Mouse (Mus musculus): ENCODE data around the gene Sez6l.
"Not testable (repeated sequence)": the region's sequence is repeated elsewhere in the genome, so short reads cannot be mapped to it uniquely, and the experiment has no call there.

Gene Sez6l

DNA sequence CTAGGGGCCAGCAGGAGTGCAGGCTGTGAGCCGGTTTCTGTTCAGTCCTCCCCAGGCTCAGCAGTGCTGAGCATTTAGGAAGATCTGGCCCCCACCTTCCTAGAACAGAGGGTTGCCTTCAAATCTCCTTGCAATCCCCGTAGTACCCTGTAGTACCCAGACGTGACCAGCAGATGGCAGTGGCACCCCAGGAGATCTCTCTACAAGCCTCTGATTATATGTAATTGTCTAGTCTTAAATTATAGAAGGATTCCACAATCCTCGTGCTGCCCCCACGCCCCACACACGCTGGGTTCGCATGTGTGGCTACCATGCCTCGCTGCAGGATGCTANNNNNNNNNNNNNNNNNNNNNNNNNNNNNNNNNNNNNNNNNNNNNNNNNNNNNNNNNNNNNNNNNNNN lies 144.0 kb downstream of the Sez6l start:
- peak; percentile 30 to 53 for DNase-seq (ENCODE audit: low spot score in 2 of 2)

DNA sequence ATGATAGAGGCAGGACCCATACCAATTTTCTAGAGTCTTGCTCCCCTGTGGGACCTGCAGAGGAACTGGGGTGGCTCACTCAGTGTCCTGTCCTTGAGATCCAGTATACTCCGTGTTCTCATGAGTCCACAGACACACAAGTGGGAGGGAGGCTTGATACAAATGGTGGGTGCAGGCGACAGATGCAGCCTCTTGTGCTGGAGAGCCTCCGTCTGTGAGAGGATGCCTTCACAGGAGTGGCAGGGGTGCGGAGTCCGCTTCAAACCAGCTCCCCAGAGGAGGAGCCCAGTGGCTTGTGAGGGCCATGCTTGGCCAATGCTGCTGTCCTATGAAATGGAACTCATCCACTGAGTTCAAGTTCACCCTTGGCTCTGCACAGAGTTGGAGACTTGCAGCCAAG lies 145.0 kb downstream of the Sez6l start:
- no peak for DNase-seq (ENCODE audit: low spot score in 2 of 2)

DNA sequence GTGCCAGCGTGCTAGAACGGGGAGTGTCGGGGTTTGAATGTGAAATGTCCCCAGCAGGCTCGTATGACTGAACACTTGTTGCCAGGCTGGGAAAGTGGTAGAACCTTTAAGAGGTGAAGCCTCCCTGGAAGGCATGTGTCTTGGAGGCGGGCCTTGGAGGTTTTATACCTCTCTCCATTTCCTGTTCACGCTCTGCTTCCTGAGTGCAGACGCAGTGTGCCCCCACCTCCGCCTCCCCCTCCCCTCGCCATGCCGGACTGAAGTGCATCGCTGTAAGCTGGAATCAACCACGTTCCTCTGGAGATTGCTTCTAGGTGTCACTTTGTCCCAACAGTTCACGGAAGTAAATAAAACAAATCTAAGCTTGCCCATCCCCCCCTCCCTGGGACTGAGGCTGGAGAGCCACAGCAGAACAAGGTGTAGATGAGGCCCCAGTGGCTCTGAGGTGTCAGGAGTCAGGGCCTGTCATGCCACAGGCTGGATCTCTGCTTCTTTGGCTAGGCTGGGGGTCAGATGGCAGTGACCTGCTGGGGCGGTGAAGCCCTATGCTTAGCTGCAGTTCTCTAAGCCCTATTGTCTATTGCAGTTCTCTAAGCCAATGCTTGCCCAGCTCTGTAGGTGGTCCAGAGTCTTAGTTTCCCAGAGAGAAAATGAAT lies 145.7 kb downstream of the Sez6l start:
- DNase-seq (ENCODE audit: low spot score in 2 of 2): no peak

DNA sequence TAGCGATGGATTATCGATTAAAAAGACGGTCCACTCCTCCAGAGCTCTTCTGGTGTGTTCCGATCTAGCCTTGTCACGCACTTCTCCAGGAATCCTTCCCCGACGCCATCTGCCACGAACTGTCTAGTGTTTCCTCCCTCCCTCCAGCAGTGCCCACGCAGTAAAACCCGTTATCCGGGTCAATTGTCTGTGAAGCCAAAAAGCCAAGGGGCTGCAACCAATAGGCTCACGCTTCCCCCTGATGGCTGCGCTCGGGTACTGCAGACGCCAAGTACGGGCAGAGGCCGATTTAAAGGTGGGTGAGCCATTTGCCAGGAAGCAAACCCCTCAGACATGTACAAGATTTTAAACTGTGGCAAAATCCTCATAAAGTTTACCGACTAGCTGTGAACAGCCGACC lies 148.0 kb downstream of the Sez6l start:
- DNase-seq (ENCODE audit: low spot score in 2 of 2): peak; percentile 16 to 26

DNA sequence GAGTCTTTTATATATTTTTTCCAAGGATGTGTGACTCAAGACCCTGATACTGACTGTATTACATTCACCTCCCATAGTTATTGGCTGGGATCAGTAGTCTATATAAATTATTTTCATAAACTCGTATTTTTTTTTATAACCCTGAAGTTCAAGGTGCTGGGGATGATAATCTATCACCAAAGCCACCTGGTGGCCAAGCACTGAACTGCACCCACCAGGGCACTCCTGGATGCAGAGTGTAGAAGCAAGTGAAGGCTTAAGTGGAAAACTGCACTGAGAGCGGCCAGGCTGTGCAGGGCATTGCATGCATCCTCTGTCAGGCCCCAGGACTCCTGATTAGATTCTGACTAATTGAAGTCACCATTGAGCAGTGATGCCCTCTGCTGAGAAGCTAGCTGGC lies 149.7 kb downstream of the Sez6l start:
- DNase-seq (ENCODE audit: low spot score in 2 of 2): peak in 1 of 2 experiments; percentile 48

DNA sequence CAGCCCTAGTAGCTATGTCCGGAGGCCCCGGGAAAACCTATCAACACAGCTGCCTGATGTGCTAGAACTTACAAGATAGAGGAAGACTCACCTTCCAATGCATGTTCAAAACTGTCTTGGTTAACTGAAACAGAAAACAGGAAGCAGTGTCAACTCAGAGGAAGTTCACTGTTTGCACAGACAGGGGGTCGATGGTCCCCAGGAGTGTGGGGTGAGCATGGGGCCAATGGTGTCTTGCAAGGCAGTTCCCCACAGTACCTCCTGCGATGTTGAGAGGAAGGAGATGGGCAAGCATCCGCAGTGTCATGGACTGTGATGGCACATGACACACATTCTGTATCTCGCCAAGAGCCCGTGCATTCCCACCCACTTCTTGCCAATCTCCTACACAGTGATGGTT lies 150.3 kb downstream of the Sez6l start:
- DNase-seq (ENCODE audit: low spot score in 2 of 2): no peak

DNA sequence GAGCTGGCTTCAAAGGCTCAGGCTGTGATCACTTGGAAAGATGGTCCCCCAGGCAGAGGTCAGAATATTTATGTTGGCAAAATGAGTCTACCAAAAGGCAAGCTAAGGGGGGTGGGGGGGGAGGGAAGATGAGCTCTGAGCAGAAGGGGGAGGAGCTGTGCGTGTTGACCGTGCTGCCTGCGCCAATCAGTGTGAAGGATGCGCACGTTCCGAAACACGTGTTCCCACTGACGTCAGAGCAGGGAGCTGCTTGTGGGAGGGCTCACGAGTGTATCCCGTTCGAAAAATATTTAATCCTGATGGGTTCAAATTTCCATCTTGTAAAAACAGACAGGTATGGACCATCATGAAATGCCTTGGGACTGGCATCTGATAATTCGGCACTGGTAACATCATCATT lies 157.4 kb downstream of the Sez6l start:
- DNase-seq (ENCODE audit: low spot score in 2 of 2): no peak

DNA sequence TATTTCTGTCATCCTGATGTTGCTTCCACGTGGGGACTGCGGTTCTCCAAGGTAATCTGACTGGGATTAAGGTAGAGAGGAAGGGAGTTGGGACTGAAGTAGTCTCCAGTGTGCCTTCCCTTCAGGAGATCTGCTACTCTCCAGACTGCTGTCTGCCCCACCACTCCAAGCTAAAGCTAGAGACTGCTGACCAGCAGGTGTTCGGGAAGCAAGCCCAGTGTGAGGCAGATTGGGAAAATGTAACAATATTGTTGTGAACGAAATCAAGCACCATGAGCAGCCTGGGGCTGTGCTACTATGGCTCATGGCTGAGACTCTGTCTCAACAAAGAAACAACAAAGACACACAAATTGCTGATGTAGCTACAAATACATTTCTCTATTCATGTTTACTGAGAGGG lies 159.0 kb downstream of the Sez6l start:
- DNase-seq (ENCODE audit: low spot score in 2 of 2): no peak

DNA sequence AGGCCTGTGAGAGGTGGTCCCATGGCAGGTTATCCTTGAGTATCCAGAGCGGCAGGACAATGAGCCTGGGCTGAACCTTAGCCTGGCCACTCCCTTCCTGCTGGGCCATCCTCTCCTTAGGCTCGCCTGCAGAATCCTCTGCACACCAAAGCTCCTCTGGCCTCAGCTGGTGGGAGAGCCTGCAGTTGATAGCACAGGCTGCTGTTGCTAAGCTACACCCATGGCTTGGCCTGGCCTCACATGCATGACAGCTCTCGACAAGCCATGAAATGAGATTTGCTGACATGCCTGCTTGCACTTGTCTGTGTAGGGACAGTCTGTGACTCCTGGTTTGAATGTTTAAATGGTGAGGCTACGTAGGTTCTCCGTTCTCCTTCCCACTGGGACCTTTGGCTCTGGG lies 160.3 kb downstream of the Sez6l start:
- DNase-seq (ENCODE audit: low spot score in 2 of 2): no peak

DNA sequence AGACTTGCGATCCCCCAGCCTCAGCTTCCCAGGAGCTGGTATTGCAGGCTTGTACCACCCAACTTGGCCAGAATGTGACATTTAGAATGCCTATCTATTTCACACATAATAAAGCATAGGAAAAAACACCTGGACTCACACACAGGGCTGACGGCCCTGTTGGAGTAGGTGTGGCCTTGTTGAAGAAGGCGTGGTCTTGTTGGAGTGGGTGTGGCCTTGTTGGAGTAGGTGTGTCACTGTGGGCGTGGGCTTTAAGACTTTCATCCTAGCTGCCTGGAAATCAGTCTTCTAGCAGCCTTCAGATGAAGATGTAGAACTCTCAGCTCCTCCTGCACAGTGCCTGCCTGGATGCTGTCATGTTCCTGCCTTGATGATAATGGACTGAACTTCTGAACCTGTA lies 164.2 kb downstream of the Sez6l start:
- DNase-seq (ENCODE audit: low spot score in 2 of 2): not testable (repeated sequence)

DNA sequence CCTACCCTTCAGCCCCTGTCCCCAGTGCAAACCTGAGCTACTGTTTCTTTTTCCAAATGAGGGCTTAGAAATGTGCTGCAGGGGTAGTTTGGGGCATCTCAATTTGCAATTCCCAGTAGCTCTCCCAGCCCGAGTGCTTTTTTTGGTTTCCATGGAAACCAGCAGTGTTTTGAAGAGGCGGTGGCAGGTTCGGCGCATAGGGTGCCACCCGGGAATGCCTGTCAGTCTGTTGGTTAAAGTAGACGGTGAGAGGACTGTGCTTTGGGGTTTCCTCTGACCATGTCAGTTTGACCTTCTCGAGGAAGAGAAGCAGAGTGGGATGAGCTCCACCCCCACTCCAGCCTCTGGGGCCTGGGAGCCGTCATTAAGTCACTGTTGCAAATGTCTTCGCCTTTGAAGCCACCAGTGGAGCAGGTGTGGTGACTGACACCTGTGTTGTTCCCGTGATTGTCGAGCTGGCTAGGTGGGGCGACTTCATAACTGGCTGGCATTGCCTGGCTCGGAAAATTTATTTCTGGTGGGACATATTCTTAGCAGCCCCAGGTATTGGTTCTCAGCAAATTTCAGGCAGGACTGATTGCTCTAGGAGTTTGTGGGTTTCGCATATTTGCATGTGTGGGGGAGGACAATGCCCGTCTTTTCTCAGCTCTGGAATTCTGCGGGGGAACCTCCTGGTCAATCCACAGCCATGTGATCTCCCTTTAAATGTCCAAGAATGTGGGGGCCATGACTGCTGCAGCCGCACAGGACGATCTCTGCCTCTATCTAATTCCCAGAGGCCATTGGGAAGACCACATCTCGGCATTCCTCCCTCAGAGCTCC lies 165.3 kb downstream of the Sez6l start:
- DNase-seq (ENCODE audit: low spot score in 2 of 2): no peak

DNA sequence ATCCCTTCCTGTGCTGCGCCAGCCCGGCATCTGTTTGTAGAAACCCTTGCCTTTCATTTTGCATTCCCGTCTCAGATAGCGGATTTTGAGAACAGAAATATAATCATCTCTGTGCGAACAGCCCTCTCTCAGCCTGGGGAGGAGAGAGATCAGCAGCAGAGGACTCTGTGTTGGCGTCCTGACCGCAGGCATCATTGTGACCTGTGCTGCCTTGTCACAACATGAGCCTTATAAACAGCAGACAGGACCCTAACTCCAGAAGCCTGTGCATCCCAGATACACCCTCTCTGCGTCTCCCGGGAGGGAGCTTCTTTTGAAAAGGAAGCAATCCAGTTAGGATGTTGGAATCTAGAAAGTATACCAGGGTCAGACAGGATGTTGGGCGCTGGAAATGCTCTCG lies 165.9 kb downstream of the Sez6l start:
- no peak for DNase-seq (ENCODE audit: low spot score in 2 of 2)

DNA sequence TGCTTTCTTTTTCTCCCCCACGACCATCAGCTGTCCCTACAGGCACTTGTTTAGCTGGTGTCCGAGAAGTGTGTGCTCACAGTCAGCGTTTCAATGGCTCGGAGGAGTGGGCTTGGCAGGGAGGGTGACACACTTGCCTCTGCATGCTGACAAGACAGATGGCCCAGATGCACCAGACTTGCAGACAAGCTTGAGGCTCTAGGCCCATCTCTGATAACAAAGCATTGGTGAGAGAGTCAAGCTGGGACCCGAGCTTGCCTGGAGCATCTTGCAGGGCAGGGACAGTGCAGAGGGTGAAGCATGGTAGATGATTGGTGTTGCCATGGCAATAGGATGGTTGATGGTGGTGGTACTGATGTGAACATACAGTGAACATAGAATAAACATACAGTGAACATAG lies 167.7 kb downstream of the Sez6l start:
- no peak for DNase-seq (ENCODE audit: low spot score in 2 of 2)

DNA sequence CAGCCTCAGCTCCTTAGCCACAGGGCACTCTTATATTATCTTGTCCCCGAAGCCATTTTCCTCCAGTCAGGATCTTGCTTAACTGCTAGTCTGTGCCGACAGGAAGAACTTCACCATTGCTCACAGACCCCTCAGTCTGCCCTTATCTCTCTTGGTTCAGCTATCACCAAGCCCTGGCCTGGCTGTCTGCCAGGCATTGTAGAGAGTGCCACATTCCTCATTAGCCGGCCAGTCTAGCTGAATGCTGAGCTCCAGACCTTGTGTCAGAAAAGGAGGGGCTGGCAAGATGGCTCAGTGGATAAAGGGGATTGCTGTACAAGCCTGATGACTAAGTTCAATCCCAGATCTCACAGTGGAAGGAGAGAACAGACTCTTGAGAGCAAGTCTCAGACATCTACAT lies 171.0 kb downstream of the Sez6l start:
- no peak for DNase-seq (ENCODE audit: low spot score in 2 of 2)

DNA sequence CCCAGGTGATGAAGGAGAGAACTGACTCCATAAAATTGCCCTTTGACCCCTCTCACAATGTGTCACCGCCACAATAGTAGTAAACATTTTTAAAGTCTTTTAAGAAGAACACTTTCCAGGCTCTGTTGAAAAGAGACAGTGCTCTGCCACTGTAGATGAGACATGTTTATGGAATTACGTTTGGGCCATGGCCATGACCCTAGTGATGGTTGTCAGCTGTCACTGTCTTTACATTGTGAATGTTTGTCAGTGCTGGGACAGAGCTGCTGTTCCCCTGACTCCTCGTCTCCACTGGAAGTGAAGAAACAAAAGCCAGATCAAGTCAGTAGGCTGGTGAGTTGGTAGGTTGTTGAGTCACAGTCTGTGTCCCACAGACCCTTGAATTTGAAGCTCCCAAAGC lies 174.5 kb downstream of the Sez6l start:
- no peak for DNase-seq (ENCODE audit: low spot score in 2 of 2)

DNA sequence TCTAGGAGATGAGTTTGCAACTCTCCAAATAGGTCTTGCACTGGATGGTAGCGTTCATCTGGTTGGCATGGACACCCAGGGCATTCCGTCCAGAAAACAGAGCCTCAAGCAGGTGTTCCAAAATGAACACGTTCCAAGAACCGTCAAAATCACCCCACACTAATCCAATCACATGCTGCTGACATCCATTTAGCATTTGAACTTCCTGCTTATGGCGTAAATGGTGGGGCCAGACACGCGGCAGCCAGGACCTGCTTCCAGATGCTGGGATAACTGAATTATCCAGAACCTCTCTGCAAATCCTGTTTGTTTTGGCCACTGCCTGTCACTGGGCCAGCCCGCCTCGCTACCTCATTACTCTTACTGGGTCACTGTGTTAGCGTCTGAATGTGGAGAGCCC lies 177.7 kb downstream of the Sez6l start:
- no peak for DNase-seq (ENCODE audit: low spot score in 2 of 2)

DNA sequence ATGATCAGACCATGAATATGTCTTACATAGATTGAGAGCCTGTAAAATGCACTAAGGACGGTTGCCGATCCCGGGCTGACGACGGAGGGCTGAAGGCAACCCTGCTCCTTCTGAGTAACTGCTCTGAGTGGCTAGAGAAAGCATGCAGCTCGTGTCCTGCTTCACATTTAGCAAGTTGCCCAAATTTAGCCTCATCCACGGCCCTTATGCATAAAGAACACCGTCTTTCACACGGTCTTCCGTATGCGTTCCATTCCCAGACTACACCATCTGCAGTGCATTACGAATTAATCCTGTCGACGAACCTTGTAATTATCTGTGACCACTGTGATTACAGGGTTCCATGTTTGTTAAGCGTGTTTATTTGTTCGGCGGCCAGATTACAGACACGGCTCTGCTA lies 180.9 kb downstream of the Sez6l start:
- DNase-seq (ENCODE audit: low spot score in 2 of 2): no peak

DNA sequence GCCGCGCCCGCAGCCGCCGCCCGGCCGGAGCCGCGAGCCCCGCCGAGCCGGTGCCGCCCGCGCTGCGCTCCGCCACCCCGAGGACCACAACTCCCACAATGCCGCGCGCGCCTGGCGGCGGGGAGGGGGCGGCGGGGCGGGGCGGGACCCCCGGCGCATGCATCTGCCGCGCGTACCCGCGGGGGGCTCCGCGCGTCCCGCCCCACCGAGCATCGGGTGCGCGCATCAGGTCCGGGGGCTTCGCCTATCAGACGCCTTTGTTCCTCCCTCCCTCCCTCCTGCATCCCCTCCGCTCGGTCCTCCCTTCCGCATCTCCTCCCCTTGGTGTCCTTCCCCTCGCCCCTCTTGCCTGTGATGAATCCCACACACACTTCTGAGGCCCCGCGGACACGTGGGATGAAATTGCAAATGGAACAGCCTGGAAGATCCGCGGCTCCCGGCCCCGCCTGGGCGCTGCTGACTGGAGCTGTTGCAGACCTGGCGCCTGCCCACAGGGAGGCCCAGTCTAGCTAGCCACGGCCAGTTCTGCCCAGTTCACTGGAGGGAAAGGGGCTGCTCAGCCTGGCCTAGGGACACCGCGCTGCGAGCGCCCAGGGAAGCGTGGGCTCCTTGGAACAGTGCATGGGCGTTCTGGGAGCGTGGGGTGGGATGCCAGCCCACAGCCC lies 182.1 kb downstream of the Sez6l start, which contains the start of gene Asphd2:
Gene Asphd2 (minus strand): TSS at position 88 of the 665 bp plus-strand sequence.
- DNase-seq (ENCODE audit: low spot score in 2 of 2): no peak

DNA sequence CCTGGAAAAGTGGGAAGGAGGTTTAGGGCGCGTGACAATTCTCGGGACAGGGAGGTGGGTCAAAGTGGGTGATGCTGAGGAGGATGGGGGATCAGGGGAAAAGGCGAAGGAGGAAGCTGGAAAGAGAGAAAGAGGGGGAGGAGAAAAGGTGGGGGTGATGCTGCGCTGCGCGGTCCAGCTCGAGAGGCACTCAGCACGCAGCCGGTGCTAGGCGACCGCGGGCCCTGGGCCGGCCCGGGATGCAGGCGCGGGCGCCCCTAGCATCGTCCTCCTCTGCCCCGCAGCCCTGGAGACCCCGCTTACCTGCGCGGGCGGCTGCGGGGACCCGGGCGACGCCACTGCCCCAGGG lies 182.6 kb downstream of the Sez6l start:
- DNase-seq (ENCODE audit: low spot score in 2 of 2): no peak

DNA sequence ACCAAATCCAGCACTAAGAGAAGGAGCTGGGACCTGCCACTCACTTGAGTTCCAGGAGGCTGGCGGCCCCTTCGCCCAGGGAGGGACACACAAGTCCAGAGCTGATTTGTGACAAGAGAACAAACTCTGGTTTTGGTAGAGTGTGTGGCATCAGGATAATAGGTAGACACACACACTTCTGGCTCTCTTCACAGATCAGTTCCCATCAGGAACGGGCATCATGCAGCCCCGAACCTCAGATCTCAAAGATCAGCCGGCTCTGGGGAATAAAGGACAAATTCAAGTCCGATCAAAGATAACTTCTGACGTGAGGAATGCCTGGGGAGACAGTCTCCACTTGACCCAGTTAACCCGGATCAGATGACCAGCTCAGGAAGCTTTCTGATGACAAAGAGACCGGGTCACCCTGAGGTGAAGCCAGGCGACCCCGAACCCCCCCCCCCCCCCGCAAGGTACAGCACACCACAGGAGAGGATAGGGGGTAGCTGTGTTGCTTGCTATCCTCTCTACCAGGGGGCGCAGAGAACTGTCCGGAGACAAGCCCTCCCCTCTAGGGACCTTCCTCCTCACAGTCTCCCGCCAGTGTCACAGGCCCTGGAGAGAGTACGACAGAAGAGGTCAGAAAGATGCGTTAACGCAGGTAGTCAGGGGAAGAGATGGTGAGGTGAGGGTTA lies 183.1 kb downstream of the Sez6l start:
- no peak for DNase-seq (ENCODE audit: low spot score in 2 of 2)

DNA sequence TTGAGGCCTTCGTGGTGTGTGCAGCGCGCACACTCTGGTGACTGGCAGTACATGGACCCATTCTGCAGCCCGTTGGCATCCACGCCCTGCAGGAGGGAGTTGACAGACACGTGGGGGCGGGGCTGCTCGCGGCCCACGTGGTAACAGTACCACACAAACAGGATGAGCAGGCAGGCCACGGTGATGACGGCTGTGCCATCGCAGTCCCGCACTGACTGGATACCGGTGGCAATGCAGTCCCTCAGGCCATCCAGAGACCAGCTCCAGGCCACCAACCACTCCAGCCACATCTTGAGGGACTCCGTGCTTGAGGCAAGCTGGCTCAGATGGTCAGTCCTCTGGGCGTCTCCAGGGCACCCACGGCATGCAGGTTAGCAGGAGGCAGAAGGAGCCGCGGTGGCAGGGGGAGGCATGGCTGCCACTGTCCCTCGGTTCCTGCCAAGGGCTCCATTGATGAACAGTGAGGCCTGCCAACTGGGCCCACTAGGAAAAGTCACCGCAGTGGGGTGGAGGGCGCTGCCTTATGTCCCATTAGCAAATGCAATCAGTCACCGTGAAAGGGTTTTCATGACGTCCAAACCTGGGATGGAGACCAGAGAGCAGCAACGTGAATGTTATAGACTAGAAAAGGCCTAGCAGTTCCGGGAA lies 185.2 kb downstream of the Sez6l start:
- no peak for DNase-seq (ENCODE audit: low spot score in 2 of 2)

DNA sequence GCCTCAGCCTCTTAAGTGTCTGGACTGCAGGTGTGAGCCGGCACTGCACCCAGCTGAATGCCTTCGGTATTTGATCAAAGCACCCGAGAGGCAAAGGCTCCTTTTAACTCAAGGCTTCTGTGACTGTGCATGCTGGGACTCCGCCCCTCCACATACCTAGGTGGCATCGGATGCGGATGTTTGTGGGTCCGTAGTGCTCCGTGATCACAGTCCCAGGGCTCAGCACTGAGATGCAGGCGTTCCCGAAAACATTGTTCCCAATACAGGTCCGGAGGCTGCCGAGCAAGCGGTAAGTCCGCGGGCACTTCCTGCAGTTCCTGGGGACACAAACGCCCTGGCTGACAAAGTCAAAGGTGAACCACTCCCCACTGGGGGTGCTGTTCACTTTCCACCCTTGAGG lies 186.0 kb downstream of the Sez6l start:
- DNase-seq (ENCODE audit: low spot score in 2 of 2): no peak

Measured in spleen, postnatal 14 days (tissue).